Comparison of ENCODE assay signal across 20 mouse cellular contexts in the genomic region with DNA sequence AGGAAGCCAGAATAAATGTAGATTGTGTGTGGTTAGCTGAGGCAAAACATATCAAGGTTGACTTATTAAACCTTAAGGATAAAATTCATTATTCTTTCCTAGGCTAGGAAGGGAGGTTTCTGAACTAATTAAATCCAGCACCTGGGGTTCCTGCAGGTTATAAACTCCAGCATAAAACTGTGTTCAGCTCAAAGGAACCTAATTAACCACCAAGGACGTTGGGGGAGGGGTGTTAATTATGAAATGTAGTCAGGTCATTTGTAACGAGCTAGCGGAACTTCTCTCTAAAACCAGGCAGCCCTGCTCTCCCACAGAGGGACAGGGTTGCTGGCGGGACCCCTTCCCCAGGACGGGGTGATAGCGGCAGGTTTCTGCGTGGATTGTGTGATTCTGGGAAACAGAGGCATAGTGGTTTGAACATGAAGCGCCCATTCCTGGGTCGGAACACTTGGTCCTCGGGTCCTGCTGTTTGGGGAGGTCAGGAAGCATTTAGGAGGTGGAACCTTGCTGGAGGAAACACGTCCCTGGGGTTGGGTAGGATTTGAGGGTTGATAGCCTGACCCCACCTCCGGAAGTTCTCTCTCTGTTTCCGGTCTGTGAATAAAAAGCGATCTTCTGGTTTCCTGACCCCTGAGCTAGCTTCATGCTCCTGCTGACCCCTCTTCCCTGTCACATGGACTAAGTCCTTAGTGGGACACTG.
DNase-seq lines count a peak whose midpoint lies in the region; ATAC-seq and TF ChIP-seq lines count a peak whose summit lies in the region.
"Had no signal": no experiment of that assay in that cellular context is flagged by ENCODE, and none has a peak within 500 bp of the region (broad histone marks: within the 10 kb centered on the region; RNA-seq: fewer than 3 reads in every experiment).

No protein-coding gene starts in this region.

- no peak for DNase-seq in forebrain, embryonic 10.5 days (ENCODE audit: extremely low spot score, low spot score)
- no peak for DNase-seq in kidney, adult 11 months
- DNase-seq in forelimb bud, embryonic 11.5 days (ENCODE audit: low read depth, low spot score): peak; percentile 67
- peak; percentile 51 for DNase-seq in midbrain, postnatal 0 days (ENCODE audit: low spot score)
- no peak for DNase-seq in urinary bladder, adult 2 months (ENCODE audit: low spot score)
- DNase-seq: adrenal gland, adult 8-10 months; cerebellum, adult 11-12 months; cerebellum, postnatal 25 days; gastrocnemius, adult 2 months; heart, postnatal 36 days; kidney, adult 8-10 months; lung, embryonic 14.5 days; thymus, adult 2 months had no signal

- WGBS in forebrain, embryonic 10.5 days: 81% methylated on average over 14 of the region's 14 CpGs
- 53% methylated on average over 14 of the region's 14 CpGs for WGBS in forebrain, embryonic 15.5 days
- 69% methylated on average over 14 of the region's 14 CpGs for WGBS in kidney, embryonic 15.5 days
- WGBS in midbrain, postnatal 0 days: 79% methylated on average over 14 of the region's 14 CpGs
- 81% methylated on average over 14 of the region's 14 CpGs for WGBS in intestine, embryonic 16.5 days

- no peak overlapping the region for H3K4me3 ChIP-seq in forebrain, embryonic 10.5 days
- no peak overlapping the region for H3K4me3 ChIP-seq in forebrain, embryonic 15.5 days
- H3K4me3 ChIP-seq in kidney, embryonic 15.5 days (replicated peaks): no peak overlapping the region
- no peak overlapping the region for H3K4me3 ChIP-seq in midbrain, postnatal 0 days (ENCODE audit: low read depth, low read length)
- H3K4me3 ChIP-seq in intestine, embryonic 16.5 days (ENCODE audit: low read length): no peak overlapping the region
- H3K4me3 ChIP-seq: embryonic facial prominence, embryonic 13.5 days; gastrocnemius, adult 2 months; heart, embryonic 13.5 days had no signal

- H3K9me3 ChIP-seq in forebrain, embryonic 10.5 days: no peaks in the 10 kb centered on the region
- H3K9me3 ChIP-seq in forebrain, embryonic 15.5 days: no peaks in the 10 kb centered on the region
- H3K9me3 ChIP-seq in kidney, embryonic 15.5 days (replicated peaks): no peaks in the 10 kb centered on the region
- no peaks in the 10 kb centered on the region for H3K9me3 ChIP-seq in midbrain, postnatal 0 days (ENCODE audit: low read length)
- H3K9me3 ChIP-seq in intestine, embryonic 16.5 days (ENCODE audit: control insufficient read depth, low read length): no peaks in the 10 kb centered on the region
- H3K9me3 ChIP-seq: embryonic facial prominence, embryonic 13.5 days; heart, embryonic 13.5 days had no signal

- ATAC-seq in forebrain, embryonic 15.5 days (replicated peaks): no peak
- peak; percentile 65 for ATAC-seq in kidney, embryonic 15.5 days (replicated peaks; ENCODE audit: low FRiP score)
- no peak for ATAC-seq in midbrain, postnatal 0 days (ENCODE audit: low FRiP score)
- no peak for ATAC-seq in intestine, embryonic 16.5 days

- 0 out of 2 replicates have a peak overlapping the region, but pooled peaks have one; percentile 20 for H3K27ac ChIP-seq in forebrain, embryonic 10.5 days
- no peak overlapping the region for H3K27ac ChIP-seq in forebrain, embryonic 15.5 days (replicated peaks)
- H3K27ac ChIP-seq in kidney, embryonic 15.5 days: no peak overlapping the region
- H3K27ac ChIP-seq in midbrain, postnatal 0 days (ENCODE audit: low read depth, low read length): no peak overlapping the region
- no peak overlapping the region for H3K27ac ChIP-seq in intestine, embryonic 16.5 days (ENCODE audit: low read length)
- H3K27ac ChIP-seq: embryonic facial prominence, embryonic 13.5 days; gastrocnemius, adult 2 months; heart, embryonic 13.5 days; macrophage had no signal

- H3K4me2 ChIP-seq in forebrain, embryonic 15.5 days (replicated peaks): no peak overlapping the region
- no peak overlapping the region for H3K4me2 ChIP-seq in kidney, embryonic 15.5 days
- no peak overlapping the region for H3K4me2 ChIP-seq in midbrain, postnatal 0 days (ENCODE audit: low read depth, low read length, poor library complexity, severe bottlenecking)
- no peak overlapping the region for H3K4me2 ChIP-seq in intestine, embryonic 16.5 days (ENCODE audit: low read depth, low read length)
- H3K4me2 ChIP-seq: embryonic facial prominence, embryonic 13.5 days; heart, embryonic 13.5 days; liver, embryonic 11.5 days; lung, embryonic 14.5 days had no signal

- no peak overlapping the region for H3K9ac ChIP-seq in forebrain, embryonic 15.5 days (replicated peaks)
- H3K9ac ChIP-seq in kidney, embryonic 15.5 days: no peak overlapping the region
- no peak overlapping the region for H3K9ac ChIP-seq in midbrain, postnatal 0 days (replicated peaks; ENCODE audit: low read length, poor library complexity, severe bottlenecking)
- H3K9ac ChIP-seq in intestine, embryonic 16.5 days (ENCODE audit: low read depth, low read length): no peak overlapping the region
- H3K9ac ChIP-seq: embryonic facial prominence, embryonic 13.5 days; heart, embryonic 13.5 days; lung, embryonic 14.5 days had no signal

- TF ChIP-seq CTCF in midbrain, postnatal 0 days (IDR thresholded peaks at IDR 0.05): no peak

- H3K27me3 ChIP-seq in forebrain, embryonic 10.5 days (ENCODE audit: poor library complexity, severe bottlenecking): no peaks in the 10 kb centered on the region
- H3K27me3 ChIP-seq in forebrain, embryonic 15.5 days: no peaks in the 10 kb centered on the region
- 0 out of 2 replicates have a peak, but pooled peaks cover 5% of the 10 kb centered on the region for H3K27me3 ChIP-seq in kidney, embryonic 15.5 days
- H3K27me3 ChIP-seq in midbrain, postnatal 0 days (ENCODE audit: insufficient read depth, low read length): no peaks in the 10 kb centered on the region
- no peaks in the 10 kb centered on the region for H3K27me3 ChIP-seq in intestine, embryonic 16.5 days (replicated peaks; ENCODE audit: control insufficient read depth, insufficient read depth, low read length)
- H3K27me3 ChIP-seq: embryonic facial prominence, embryonic 13.5 days; heart, embryonic 13.5 days had no signal

- H3K36me3 ChIP-seq in forebrain, embryonic 10.5 days (replicated peaks): no peaks in the 10 kb centered on the region
- no peaks in the 10 kb centered on the region for H3K36me3 ChIP-seq in forebrain, embryonic 15.5 days
- H3K36me3 ChIP-seq in kidney, embryonic 15.5 days: no peaks in the 10 kb centered on the region
- H3K36me3 ChIP-seq in midbrain, postnatal 0 days (ENCODE audit: insufficient read depth, low read length): no peaks in the 10 kb centered on the region
- no peaks in the 10 kb centered on the region for H3K36me3 ChIP-seq in intestine, embryonic 16.5 days (ENCODE audit: control insufficient read depth, insufficient read depth, low read length)
- H3K36me3 ChIP-seq: embryonic facial prominence, embryonic 13.5 days; heart, embryonic 13.5 days had no signal

- H3K4me1 ChIP-seq in forebrain, embryonic 10.5 days: peaks cover 13% of the 10 kb centered on the region
- no peaks in the 10 kb centered on the region for H3K4me1 ChIP-seq in forebrain, embryonic 15.5 days
- peaks cover 7% of the 10 kb centered on the region; the same call in 1 of the 2 replicates for H3K4me1 ChIP-seq in kidney, embryonic 15.5 days
- no peaks in the 10 kb centered on the region for H3K4me1 ChIP-seq in midbrain, postnatal 0 days (ENCODE audit: insufficient read depth, low read length)
- H3K4me1 ChIP-seq in intestine, embryonic 16.5 days (ENCODE audit: control insufficient read depth, insufficient read depth, low read length): no peaks in the 10 kb centered on the region
- H3K4me1 ChIP-seq: embryonic facial prominence, embryonic 13.5 days; heart, embryonic 13.5 days had no signal

Comparison
In these comparisons a context has a peak if more than half of its experiments do, and no peak if none do; other contexts are left out.
1. DNase-seq: peak in forelimb bud, embryonic 11.5 days (single experiment) and midbrain, postnatal 0 days (single experiment); none in forebrain, embryonic 10.5 days (single experiment), kidney, adult 11 months (single experiment) and urinary bladder, adult 2 months (single experiment).